Mouse (Mus musculus): Measurements from ENCODE around the gene Robo2. TPM values are rescaled to one million over a fixed set of nuclear protein-coding genes. Genes with fewer than 3 reads are reported as not detected.

Robo2 gene
- total and polyA plus RNA-seq, 2 experiments from 2014 or later, result 50.0 to 101 TPM

DNA sequence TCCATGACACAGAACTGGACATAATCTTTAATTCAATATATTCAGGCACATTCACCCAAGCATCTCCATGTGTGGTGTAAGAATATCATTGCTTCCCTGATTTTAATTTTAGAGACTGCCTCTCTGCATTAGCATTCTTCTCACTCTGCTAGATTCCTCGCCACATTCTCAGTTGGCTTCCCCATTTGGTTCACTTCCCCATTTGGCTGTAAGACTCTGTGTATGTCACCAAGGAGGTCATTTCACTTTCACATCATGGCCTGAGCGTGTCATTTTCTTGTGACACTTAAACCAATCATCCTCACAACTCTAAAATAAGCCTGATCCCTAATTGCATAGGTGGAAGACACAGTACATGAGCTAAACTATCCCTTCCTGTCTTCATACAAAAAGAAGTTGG lies 536.6 kb downstream of the Robo2 start:
- DNase-seq (ENCODE audit: low spot score), result no peak
- H3K9ac ChIP-seq (replicated peaks; ENCODE audit: low read length), result no peak overlapping the region
- H3K4me3 ChIP-seq (ENCODE audit: low read length), result no peak overlapping the region
- no peaks in the 10 kb centered on the region for H3K36me3 ChIP-seq (ENCODE audit: insufficient read depth, low read length)
- no peaks in the 10 kb centered on the region for H3K9me3 ChIP-seq (ENCODE audit: low read length)
- H3K27ac ChIP-seq, result no peak overlapping the region
- no peaks in the 10 kb centered on the region for H3K27me3 ChIP-seq (ENCODE audit: insufficient read depth, low read length)
- TF ChIP-seq CTCF (IDR thresholded peaks at IDR 0.05; ENCODE audit: low read depth), result no peak
- WGBS, result 68% methylated on average over 2 of the region's 2 CpGs
- no peaks in the 10 kb centered on the region for H3K4me1 ChIP-seq (ENCODE audit: insufficient read depth, low read length)
- ATAC-seq, result no peak
- no peak overlapping the region for H3K4me2 ChIP-seq (ENCODE audit: low read depth, low read length)

DNA sequence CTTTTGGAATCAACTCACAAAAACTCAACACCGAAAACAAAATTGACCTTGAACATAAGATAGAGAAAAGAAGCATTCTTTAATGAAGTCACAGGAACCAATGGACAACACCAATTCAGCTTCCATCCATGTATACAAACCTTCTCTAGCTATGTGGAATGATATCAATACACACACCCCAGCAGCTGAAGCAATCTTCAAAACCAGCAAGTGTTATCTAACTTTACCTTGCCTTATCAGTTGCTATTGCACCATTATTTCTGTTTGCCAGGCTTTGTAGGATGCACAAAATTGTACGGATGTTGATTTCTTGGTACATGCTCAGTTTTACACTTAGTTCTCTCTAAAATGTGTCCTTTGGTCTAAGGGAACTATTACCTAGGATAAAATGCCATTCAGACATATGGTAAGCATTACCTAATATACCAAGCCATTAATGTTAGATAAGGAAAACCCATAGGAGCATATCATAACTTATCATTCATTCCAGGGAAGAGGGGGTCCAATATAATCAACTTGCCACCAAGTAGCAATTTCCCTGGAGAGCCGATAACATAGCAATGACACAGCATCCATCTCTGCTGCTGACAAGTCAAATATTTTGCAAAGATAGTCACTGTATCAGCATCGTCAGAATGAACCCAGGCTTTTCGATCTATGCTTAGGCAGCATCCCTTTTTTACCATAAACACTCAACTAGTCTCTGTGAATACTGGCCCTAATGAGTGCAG lies 537.6 kb downstream of the Robo2 start:
- H3K27ac ChIP-seq, result no peak overlapping the region
- no peak for TF ChIP-seq CTCF (IDR thresholded peaks at IDR 0.05; ENCODE audit: low read depth)
- 93% methylated on average over 5 of the region's 5 CpGs for WGBS
- H3K4me1 ChIP-seq (ENCODE audit: insufficient read depth, low read length), result no peaks in the 10 kb centered on the region
- no peak overlapping the region for H3K9ac ChIP-seq (replicated peaks; ENCODE audit: low read length)
- no peak for ATAC-seq
- DNase-seq (ENCODE audit: low spot score), result no peak
- no peak overlapping the region for H3K4me2 ChIP-seq (ENCODE audit: low read depth, low read length)
- H3K4me3 ChIP-seq (ENCODE audit: low read length), result no peak overlapping the region
- H3K9me3 ChIP-seq (ENCODE audit: low read length), result no peaks in the 10 kb centered on the region
- no peaks in the 10 kb centered on the region for H3K36me3 ChIP-seq (ENCODE audit: insufficient read depth, low read length)
- no peaks in the 10 kb centered on the region for H3K27me3 ChIP-seq (ENCODE audit: insufficient read depth, low read length)

DNA sequence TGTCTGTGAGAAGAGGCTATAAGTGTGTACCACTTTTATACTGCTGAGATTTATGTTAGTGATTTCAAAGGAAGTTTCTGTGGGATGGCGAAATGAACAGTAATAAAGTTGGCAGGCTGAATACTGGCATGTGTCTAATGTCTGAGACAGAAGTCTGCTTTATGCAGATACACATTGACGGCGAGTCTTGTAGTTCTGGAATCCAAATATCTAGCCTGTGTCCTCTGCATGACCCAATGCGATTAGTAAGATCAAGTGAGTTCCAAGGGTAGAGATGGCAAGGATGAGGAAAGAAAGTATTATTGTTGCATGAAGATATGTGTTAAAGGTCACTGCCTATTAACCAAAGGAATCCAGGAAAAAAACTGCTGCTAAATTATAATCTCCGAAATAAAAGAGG lies 541.3 kb downstream of the Robo2 start:
- Histone ChIP-seq H3K4me2 (ENCODE audit: low read depth, low read length) (no peak overlapping the region), H3K9me3 (ENCODE audit: low read length) (no peaks in the 10 kb centered on the region), H3K36me3 (ENCODE audit: insufficient read depth, low read length) (no peaks in the 10 kb centered on the region), H3K27me3 (ENCODE audit: insufficient read depth, low read length) (no peaks in the 10 kb centered on the region), H3K27ac (no peak overlapping the region), H3K9ac (replicated peaks; ENCODE audit: low read length) (no peak overlapping the region), H3K4me3 (ENCODE audit: low read length) (no peak overlapping the region), H3K4me1 (ENCODE audit: insufficient read depth, low read length) (no peaks in the 10 kb centered on the region)
- TF ChIP-seq CTCF (IDR thresholded peaks at IDR 0.05; ENCODE audit: low read depth), result no peak
- no peak for DNase-seq (ENCODE audit: low spot score)
- no peak for ATAC-seq
- WGBS, result 78% methylated on average over 5 of the region's 5 CpGs

DNA sequence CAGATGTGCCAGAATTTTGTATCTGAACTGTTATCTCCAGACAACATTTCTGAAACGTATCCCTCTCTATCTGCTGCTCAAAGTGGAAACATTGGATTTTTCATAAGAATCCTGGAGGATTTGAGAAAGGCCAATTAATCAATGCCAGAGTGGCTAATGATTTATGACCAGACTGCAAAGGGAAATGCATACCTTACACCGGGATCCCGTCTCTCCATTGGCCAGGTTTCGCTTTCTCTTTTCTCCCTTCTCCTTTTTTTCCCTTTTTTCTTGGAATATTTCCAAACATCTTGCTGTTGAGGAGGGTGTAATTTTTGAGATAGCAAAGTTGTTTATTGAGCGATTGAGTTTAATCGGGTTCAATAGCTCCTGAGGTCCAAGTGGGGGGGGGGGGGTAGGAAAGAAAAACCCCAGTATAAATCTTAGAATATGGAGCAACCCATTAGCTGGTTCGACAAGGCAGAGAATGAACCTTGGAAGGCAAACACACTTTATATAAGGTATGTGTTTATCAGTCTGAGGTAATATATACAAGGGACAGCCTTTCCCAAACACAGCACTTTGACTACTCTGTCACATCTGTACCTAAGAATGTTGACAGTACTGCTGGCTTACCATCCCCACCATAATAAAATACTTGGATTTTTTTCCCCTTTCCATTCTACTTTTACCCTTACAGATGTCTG lies 542.0 kb downstream of the Robo2 start:
- Histone ChIP-seq H3K4me2 (ENCODE audit: low read depth, low read length) (no peak overlapping the region), H3K9me3 (ENCODE audit: low read length) (no peaks in the 10 kb centered on the region), H3K36me3 (ENCODE audit: insufficient read depth, low read length) (no peaks in the 10 kb centered on the region), H3K4me1 (ENCODE audit: insufficient read depth, low read length) (0 out of 2 replicates have a peak, but pooled peaks cover under 1% of the 10 kb centered on the region), H3K27me3 (ENCODE audit: insufficient read depth, low read length) (no peaks in the 10 kb centered on the region), H3K4me3 (ENCODE audit: low read length) (no peak overlapping the region), H3K27ac (no peak overlapping the region), H3K9ac (replicated peaks; ENCODE audit: low read length) (no peak overlapping the region)
- TF ChIP-seq CTCF (IDR thresholded peaks at IDR 0.05; ENCODE audit: low read depth), result no peak
- ATAC-seq (no peak), DNase-seq (ENCODE audit: low spot score) (no peak)
- whole genome bisulfite sequencing, result 70% methylated on average over 7 of the region's 7 CpGs

DNA sequence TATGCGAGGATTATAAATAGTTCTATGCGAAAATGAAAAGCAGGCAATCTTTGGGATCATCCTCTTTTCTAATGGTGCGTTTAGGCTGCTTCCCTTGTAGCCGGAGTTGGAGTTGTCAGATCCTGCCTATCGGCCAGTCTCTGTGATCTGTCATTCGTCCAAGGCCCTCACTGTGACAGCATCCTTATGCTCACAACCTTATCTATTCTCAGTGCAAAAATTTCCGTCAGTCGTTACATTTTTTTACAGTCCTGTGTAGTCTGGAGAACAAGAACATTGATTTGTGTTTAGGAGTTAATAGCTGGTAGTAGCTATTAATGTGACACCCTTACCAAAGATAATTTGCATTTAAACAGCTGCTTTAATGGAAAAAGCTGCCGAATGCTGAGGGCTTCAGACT lies 547.0 kb downstream of the Robo2 start:
- WGBS, result 24% methylated on average over 9 of the region's 9 CpGs
- Histone ChIP-seq H3K27me3 (ENCODE audit: insufficient read depth, low read length) (no peaks in the 10 kb centered on the region), H3K4me1 (ENCODE audit: insufficient read depth, low read length) (peaks cover 6% of the 10 kb centered on the region; the same call in 1 of the 2 replicates), H3K36me3 (ENCODE audit: insufficient read depth, low read length) (no peaks in the 10 kb centered on the region), H3K4me2 (ENCODE audit: low read depth, low read length) (no peak overlapping the region), H3K9me3 (ENCODE audit: low read length) (no peaks in the 10 kb centered on the region), H3K27ac (no peak overlapping the region), H3K4me3 (ENCODE audit: low read length) (no peak overlapping the region), H3K9ac (replicated peaks; ENCODE audit: low read length) (no peak overlapping the region)
- ATAC-seq (no peak; the same call in 1 of the 2 replicates), DNase-seq (ENCODE audit: low spot score) (peak; percentile 30)
- TF ChIP-seq CTCF (IDR thresholded peaks at IDR 0.05; ENCODE audit: low read depth), result no peak

DNA sequence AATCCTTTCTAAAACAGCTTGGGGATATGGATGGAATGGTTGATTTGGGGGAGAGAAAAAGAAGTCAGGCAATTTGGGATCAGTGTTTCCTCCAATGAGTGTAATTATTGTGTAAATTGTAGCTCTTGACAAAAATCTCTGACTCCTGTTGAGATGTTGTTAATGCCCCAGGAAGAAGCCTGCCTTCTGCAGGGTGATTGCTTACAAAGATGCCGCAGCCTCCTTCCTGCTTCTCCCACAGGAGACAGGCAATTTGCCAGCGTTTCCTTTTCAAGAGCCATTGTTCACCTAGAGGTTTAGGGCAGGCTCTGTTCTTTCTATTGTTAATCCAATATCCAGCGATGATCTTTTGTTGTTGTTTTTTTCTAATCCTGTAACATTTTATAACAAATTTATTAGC lies 547.9 kb downstream of the Robo2 start:
- Histone ChIP-seq H3K9ac (replicated peaks; ENCODE audit: low read length) (no peak overlapping the region), H3K27me3 (ENCODE audit: insufficient read depth, low read length) (no peaks in the 10 kb centered on the region), H3K4me2 (ENCODE audit: low read depth, low read length) (0 out of 2 replicates have a peak overlapping the region, but pooled peaks have one; percentile 7), H3K4me3 (ENCODE audit: low read length) (no peak overlapping the region), H3K4me1 (ENCODE audit: insufficient read depth, low read length) (peaks cover 6% of the 10 kb centered on the region; the same call in 1 of the 2 replicates), H3K9me3 (ENCODE audit: low read length) (no peaks in the 10 kb centered on the region), H3K36me3 (ENCODE audit: insufficient read depth, low read length) (no peaks in the 10 kb centered on the region), H3K27ac (0 out of 2 replicates have a peak overlapping the region, but pooled peaks have one; percentile 20)
- TF ChIP-seq CTCF (IDR thresholded peaks at IDR 0.05; ENCODE audit: low read depth), result 0 out of 2 replicates have a peak, but pooled peaks have one; percentile 6
- DNase-seq (ENCODE audit: low spot score), result peak; percentile 70
- ATAC-seq, result no peak
- 7% methylated on average over 3 of the region's 3 CpGs for WGBS

DNA sequence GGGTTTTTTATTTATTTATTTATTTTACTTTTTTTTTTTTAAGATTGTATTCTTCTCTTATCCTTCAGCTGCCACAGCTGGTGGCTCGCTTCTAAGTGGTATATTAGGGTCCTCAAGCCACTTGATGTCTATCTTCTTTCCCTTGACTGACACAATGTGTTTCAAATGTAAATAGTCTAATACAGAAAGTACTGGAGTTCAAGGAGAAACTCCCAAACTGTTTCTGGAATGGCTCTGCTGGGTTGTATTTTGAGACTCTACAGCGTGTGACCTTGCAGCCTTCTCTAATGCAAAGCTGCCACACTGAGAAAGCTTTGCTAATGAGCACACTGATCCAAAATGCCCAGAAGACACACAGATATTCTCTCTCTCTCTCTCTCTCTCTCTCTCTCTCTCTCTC lies 552.9 kb downstream of the Robo2 start:
- DNase-seq (ENCODE audit: low spot score) (no peak), ATAC-seq (no peak)
- no peaks in the 10 kb centered on the region for H3K4me1 ChIP-seq (ENCODE audit: insufficient read depth, low read length)
- H3K4me2 ChIP-seq (ENCODE audit: low read depth, low read length), result no peak overlapping the region
- H3K36me3 ChIP-seq (ENCODE audit: insufficient read depth, low read length), result no peaks in the 10 kb centered on the region
- TF ChIP-seq CTCF (IDR thresholded peaks at IDR 0.05; ENCODE audit: low read depth), result no peak
- no peaks in the 10 kb centered on the region for H3K27me3 ChIP-seq (ENCODE audit: insufficient read depth, low read length)
- H3K9ac ChIP-seq (replicated peaks; ENCODE audit: low read length), result no peak overlapping the region
- H3K27ac ChIP-seq, result no peak overlapping the region
- no peaks in the 10 kb centered on the region for H3K9me3 ChIP-seq (ENCODE audit: low read length)
- WGBS, result 72% methylated on average over 2 of the region's 2 CpGs
- no peak overlapping the region for H3K4me3 ChIP-seq (ENCODE audit: low read length)
